Mouse (Mus musculus) spleen, postnatal 10 days (tissue): ENCODE data around the gene Ercc8.

Source experiments
- DNase-seq, 2 experiments: peaks; one replicate each; pipeline ENCODE4 v3.0.0; 2021 to 2022; ENCODE audit warnings: low spot score in 2 of 2

The Ercc8 gene

DNA sequence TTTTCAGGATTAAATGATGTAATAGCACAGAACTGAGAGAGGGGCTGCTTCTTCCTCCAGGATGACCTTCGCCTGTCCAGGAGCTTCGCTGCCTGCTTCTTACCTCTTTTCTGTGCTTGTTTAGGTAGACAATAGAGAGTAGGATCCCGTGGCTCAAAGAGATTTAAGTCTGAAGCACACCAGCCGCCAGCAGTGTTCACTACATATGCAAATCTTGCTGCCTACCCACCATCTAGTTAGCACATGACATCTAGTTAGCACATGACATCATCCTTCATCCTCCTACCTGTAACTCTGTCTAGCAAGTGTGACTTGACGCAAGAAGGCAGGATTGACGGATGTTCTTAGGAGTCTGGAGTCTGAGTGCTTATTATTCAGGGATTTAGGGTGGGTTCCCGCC is 61.2 kb downstream of the Ercc8 start:
- DNase-seq = no peak

DNA sequence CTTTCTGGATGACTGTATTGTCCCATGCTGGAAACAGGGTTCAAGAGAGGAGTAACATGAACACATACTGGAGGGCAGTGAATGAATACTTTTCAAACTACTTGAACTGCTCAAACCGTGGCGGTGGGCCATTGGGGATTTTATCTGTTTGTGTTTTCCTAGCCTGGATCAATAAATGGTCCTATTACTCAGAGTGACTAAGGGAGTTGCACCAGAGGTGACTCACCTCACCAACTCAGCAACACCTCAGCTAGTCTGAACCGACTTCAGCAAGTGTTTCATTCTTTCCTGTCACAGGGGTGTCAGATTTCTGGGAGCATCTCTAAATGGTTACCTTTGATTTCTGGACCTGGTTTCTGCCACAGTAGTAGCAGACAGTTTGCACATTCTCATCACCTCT is 70.7 kb downstream of the Ercc8 start:
- DNase-seq = no peak

DNA sequence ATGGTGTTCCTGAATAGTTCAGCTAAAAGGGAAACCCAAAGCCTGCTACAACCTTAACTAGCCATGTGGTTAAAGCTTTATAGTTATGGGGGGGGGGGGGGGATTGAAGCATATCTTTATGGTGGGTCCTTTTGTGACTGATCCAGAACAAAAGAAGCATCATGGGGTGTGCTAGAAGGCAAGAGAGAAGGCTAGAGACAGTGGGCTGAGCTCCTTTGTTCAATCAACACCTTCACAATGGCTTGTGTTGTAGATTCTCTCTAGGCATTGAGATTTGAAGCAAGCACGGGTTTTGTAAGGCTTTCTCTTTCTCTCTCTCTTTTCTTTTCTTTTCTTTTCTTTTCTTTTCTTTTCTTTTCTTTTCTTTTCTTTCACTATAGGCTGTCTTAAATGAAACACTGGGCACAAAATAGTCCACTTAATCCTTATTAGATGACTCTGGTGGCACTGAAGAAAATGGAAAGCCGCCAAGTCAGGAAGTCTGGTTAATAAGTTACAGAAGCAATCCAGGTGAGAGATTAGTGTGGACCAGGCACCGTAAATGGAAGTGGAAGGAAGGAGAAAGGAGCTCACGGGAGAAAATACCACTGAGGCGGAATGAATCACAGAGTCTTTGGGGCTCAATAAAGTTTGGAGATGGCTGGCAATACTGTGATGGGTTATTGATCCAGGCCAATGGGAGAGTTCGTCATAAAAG is 71.3 kb downstream of the Ercc8 start:
- DNase-seq = no peak

- no peak for DNase-seq
Measured at GRCm38 (mm10) chr13:108240012-108240411, 81.5 kb downstream of the Ercc8 start.

GRCm38 (mm10) chr13:108241715-108242114 is 83.2 kb downstream of the Ercc8 start:
- DNase-seq = no peak
